Mouse (Mus musculus): ENCODE data around the gene Gm17067.
"Not testable (repeated sequence)": the region's sequence is repeated elsewhere in the genome, so short reads cannot be mapped to it uniquely, and the experiment has no call there.

Gm17067 gene

DNA sequence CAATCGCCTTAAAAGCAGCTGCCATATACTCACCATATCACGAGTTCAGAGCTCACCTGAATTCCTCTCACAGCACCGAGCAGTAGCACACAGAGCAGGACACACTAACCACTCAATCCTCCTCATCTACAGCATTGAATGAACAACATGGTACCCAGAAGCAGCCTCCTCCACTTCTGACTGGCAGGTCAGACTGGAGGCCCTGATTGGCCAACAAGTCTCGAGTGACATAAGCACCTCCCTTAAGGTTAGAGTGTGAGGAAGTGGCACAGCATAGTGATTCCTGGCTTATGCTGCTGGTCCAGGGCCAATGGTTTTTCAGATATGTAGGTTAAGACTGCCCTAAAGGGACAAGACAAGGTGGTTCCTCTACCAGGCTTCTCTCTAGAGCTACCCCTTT lies at the start of gene Gm17067:
Gene Gm17067 (minus strand): TSS at position 101 of the 400 bp plus-strand sequence.
- not testable (repeated sequence) for DNase-seq (ENCODE audit: low spot score)

DNA sequence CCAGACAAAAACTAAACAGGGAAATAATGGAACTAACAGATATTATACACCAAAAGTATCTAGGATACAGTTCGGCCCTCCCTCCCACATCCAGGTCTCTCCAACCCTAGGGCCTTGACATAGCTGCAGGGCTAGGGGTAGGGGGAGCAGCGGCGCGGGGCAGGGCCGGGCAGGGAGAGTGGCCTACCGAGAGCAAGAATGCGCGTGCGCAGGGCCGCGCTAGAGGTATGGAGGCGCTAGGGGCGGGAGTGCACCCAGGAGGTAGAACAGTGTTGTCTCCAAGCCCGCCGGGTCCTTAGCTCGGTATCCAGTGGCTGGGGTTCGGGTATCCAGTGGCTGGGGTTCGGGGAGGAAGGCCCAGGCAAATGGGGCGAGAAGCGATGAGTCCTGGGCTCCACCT lies 23.0 kb upstream of the Gm17067 start:
- DNase-seq (ENCODE audit: low spot score): no peak

DNA sequence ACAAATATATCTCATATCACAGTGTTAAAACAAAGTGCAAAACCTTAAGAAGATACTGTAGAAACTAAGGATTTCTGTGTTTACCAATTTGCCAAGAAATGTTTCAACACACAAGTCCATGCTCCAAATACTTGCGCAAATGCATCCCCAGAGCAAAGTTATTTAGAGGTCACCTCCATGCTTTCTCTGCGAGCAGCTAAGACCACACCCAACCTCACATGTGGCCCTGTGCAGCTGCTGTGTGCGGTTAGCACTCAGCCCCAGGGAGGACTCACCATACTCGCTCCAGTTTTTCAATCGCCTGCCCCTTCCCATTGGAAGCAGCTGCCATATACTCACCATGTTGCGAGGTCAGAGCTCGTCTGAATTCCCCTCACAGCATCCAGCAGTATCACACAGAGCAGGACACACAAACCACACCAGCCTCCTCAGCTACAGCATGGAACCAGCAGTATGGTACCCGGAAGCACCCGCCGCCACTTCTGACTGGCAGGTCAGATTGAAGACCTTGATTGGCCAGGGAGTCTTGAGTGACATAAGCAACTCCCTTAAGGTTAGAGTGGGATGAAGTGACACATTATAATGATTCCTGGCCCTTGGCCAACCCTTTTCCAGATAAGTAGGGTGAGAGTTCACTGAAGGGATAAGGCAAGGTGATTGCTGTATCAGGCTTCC lies 11.9 kb upstream of the Gm17067 start:
- no peak for DNase-seq (ENCODE audit: low spot score)

DNA sequence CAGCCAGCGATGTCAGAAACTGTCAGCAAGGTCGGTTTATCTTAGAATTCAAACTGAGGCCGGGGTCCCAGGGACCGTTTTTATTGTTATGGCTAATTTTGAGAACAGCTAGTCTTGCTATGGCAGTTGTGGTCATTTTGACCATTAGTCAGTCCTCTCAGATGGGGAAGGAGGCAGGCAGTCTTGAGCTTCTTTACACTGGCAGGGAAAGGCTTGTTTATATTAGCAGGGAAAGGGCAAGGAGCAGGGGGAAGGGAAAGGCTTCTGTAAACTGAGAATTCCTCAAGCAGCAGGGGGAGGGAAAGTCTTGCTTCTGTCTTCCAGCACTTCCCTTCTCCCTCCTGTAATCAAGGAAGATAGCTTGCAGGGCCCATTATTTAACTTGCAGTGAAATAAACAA lies 33.6 kb downstream of the Gm17067 start:
- DNase-seq (ENCODE audit: low spot score): not testable (repeated sequence)

DNA sequence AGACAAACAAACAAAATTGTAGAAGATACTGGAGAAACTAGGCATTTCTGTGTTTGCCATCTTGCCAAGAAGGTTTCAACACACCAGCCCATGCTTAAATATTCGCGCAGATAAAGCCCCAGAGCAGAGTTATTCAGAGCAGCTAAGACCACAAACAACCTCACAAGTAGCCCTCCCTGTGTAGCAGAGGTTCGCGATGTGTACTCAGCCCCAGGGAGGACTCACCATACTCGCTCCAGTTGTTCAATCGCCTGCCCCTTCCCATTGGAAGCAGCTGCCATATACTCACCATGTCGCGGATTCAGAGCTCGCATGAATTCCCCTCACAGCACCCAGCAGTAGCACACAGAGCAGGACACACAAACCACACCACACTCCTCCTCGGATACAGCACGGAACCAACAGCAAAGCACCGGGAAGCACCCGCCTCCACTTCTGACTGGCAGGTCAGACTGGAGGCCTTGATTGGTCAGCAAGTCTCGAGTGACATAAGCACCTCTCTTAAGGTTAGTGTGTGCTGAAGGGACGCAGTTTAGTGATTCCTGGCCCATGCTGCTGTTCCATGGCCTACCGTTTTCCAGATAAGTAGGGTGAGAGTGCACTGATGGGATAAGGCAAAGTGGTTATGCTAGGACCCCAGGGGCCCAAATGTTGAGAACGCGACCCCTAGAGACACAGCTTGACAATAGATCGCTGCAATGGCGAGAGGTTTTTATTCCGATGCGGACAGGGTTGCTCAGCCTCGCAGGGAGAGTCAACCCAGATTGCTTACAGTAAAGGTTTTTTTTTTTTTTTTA lies 34.3 kb downstream of the Gm17067 start, which contains the start of gene Zfp975:
Gene Zfp975 (minus strand): TSS at position 381 of the 797 bp plus-strand sequence.
- DNase-seq (ENCODE audit: low spot score): peak; percentile 71

DNA sequence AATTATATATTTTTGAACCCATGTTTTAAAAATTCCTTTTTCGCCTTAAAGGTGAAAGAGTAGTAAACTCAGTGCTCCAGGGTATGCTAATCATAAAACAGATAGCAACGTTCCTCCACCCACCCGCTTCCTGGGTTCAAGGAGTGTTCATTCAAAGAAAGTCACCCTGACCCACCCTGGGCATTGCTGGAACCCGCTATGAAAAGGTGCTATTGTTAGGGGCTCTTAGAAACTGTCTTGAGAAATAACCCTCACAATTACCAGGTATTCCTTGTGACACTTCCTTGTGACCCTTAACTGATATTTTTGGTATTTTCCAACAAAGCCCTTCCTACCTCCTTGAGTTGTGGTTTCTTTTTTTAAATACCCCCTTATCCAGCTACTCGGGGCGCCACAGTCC lies 46.7 kb downstream of the Gm17067 start:
- not testable (repeated sequence) for DNase-seq (ENCODE audit: low spot score)

DNA sequence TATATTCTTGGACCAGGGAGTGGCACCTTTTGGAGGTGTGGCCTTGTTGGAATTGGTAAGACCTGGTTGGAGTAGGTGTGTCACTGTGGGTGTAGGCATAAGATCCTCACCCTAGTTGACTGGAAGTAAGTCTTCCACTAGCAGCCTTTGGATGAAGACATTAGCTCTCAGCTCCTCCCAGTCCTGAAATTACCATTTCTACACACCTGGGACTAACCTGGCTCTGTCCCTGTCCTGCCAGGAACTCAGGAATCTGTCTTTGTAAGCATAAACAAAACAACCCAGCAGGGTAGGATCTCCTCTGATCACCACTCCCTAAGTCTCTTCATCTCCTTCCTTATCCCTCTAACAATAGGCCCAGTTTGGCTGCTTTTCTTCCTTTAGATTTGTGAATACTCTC lies 47.2 kb downstream of the Gm17067 start:
- DNase-seq (ENCODE audit: low spot score): not testable (repeated sequence)

DNA sequence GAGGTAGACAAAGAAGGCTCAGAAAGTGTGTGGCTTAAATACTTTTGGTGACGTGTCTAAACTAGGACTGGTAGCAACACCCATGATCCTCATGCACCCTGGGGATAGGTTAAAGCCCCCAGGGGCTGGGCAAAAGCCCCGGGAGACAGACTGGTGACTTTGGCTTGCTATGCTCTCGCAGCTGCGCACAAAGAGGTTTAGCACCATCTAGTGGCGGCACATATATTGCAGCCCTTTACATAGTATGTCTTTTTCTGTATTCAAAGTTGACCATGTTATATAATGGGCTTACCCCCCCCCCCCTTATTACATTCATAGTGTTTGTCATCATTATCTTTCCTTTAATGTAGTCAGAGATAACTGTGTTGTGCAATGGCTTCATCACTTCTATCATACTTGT lies 66.7 kb downstream of the Gm17067 start:
- DNase-seq (ENCODE audit: low spot score): not testable (repeated sequence)
